Mouse (Mus musculus) heart, embryonic 15.5 days (tissue): ENCODE data around the gene Astl. TPM values are rescaled to one million over a fixed set of nuclear protein-coding genes. Genes with fewer than 3 reads are reported as not detected.

ENCODE experiments used
- ATAC-seq: fragments of 200-750 bp; cut with Nextera tagmentation; replicated peaks from 2 replicates; pipeline ENCODE4 v1.8.0; 2017; ENCODE audit warnings: low read depth, moderate TSS enrichment; ENCODE audit not compliant: insufficient number of reproducible peaks, insufficient read depth, low FRiP score
- H3K27ac ChIP-seq: fragments of 300-500 bp; sonication (generic); 2 replicates; pipeline ENCODE4 v1.5.1; 2015; ENCODE audit warnings: mild to moderate bottlenecking, inconsistent platforms
- H3K27me3 ChIP-seq: fragments of 300-500 bp; sonication (generic); 2 replicates; pipeline ENCODE4 v1.6.1; 2015; ENCODE audit warnings: inconsistent platforms
- H3K36me3 ChIP-seq: fragments of 300-500 bp; sonication (generic); 2 replicates; pipeline ENCODE4 v1.6.1; 2015; ENCODE audit warnings: mild to moderate bottlenecking, inconsistent platforms
- H3K4me1 ChIP-seq: fragments of 300-500 bp; sonication (generic); replicated peaks from 2 replicates; pipeline ENCODE4 v1.6.1; 2015; ENCODE audit warnings: inconsistent platforms
- H3K4me2 ChIP-seq: fragments of 300-500 bp; sonication (generic); 2 replicates; pipeline ENCODE4 v1.6.1; 2015; ENCODE audit warnings: inconsistent platforms, mild to moderate bottlenecking, moderate library complexity
- H3K4me3 ChIP-seq: fragments of 300-500 bp; sonication (generic); 2 replicates; pipeline ENCODE4 v1.5.1; 2015; ENCODE audit warnings: mild to moderate bottlenecking, inconsistent platforms
- H3K9ac ChIP-seq: fragments of 300-500 bp; sonication (generic); 2 replicates; pipeline ENCODE4 v1.6.1; 2015; ENCODE audit warnings: mild to moderate bottlenecking, inconsistent platforms
- H3K9me3 ChIP-seq: fragments of 300-500 bp; sonication (generic); replicated peaks from 2 replicates; pipeline ENCODE4 v1.6.1; 2016; ENCODE audit warnings: inconsistent platforms
- WGBS: fragments of 180-500 bp; shearing (Covaris S2); methylation state at CpG from one replicate; pipeline ENCODE4 v1.1.7; 2015; ENCODE audit warnings: mixed read lengths; 5-methylcytosine and 5-hydroxymethylcytosine counted together
- polyA plus RNA-seq: library from polyadenylated mRNA; unstranded; fragments of >200 nt; fragmentation: Nextera tagmentation; extraction: Ambion mirVana; gene quantifications from 2 replicates; pipeline ENCODE4 v1.2.1, GENCODE M21; 2015

Gene Astl
- polyA plus RNA-seq, 1 experiment from 2014 or later = not detected

DNA sequence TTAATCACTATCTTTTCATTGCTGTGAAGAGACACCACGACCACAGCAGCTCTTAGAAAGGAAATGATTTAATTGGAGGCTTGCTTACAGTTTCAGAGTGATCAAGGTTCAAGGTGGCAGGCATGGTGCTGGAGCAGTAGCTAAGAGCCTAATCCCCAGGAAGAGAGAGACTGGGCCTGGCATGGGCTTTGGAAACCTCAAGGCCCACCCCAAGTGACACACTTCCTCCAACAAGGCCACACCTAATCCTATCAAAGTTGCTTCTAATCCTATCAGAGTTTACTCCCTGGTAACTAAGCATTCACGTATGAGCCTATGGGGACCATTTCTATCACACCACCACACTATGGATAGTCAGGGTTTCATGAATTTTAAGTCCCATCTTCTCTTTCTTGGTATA is 28.2 kb upstream of the Astl start:
- H3K4me3 ChIP-seq = no peak overlapping the region
- no peak for ATAC-seq

DNA sequence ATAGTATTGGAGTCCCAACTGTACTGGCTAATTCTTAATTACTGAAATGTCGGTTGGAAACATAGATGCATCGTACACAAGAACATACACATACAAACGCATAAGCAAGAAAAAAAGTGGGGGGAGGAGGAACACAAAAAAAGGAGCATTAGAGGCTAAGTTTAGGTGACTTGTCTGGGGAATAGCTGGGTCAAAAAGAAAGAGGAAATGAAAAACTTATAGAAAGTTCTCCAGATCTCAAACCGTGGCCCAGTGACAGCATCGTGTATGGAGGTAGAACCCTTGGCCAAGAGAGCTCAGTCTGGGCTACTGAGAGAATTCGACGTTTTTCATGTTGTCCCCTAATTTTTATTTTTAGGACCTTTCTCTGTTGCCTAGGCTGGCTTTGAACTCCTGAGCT is 27.8 kb upstream of the Astl start:
- Histone ChIP-seq H3K4me2 (no peak overlapping the region), H3K4me3 (no peak overlapping the region), H3K27me3 (no peaks in the 10 kb centered on the region), H3K9ac (no peak overlapping the region), H3K27ac (no peak overlapping the region), H3K4me1 (0 out of 2 replicates have a peak, but pooled peaks cover 9% of the 10 kb centered on the region), H3K9me3 (peaks cover 2% of the 10 kb centered on the region; the same call in 1 of the 2 replicates), H3K36me3 (no peaks in the 10 kb centered on the region)
- WGBS = 85% methylated on average over 7 of the region's 7 CpGs
- ATAC-seq = no peak

More for the DNA sequence above, 28.2 kb upstream of the Astl start:
- no peak overlapping the region for H3K27ac ChIP-seq
- no peaks in the 10 kb centered on the region for H3K36me3 ChIP-seq
- H3K27me3 ChIP-seq = no peaks in the 10 kb centered on the region
- WGBS = 34% methylated on average over 2 of the region's 2 CpGs
- 0 out of 2 replicates have a peak, but pooled peaks cover 9% of the 10 kb centered on the region for H3K4me1 ChIP-seq
- H3K4me2 ChIP-seq = no peak overlapping the region
- no peak overlapping the region for H3K9ac ChIP-seq
- peaks cover 2% of the 10 kb centered on the region; the same call in 1 of the 2 replicates for H3K9me3 ChIP-seq

DNA sequence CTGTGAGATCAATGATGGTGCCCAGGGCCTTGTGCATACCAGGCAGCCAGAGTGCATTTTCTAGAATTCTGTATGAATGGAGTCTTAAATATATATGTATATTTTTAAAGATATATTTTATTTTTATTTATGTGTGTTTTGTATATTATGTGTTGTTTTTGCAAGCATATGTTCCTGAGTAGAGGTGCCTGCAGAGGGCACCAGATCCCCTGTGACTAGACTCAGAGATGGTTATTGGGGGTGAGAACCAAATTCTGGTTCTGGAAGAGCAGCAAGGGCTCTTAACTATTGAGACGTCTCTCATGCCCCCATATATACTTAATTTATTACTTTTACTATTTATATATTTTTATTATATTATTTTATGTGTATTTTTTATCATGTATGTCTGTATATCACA is 27.2 kb upstream of the Astl start:
- ATAC-seq = no peak
- no peaks in the 10 kb centered on the region for H3K36me3 ChIP-seq
- 79% methylated on average over 1 of the region's 1 CpGs for WGBS
- 0 out of 2 replicates have a peak, but pooled peaks cover 9% of the 10 kb centered on the region for H3K4me1 ChIP-seq
- H3K9ac ChIP-seq = no peak overlapping the region
- no peaks in the 10 kb centered on the region for H3K27me3 ChIP-seq
- peaks cover 2% of the 10 kb centered on the region; the same call in 1 of the 2 replicates for H3K9me3 ChIP-seq
- H3K4me3 ChIP-seq = no peak overlapping the region
- no peak overlapping the region for H3K27ac ChIP-seq
- H3K4me2 ChIP-seq = no peak overlapping the region

DNA sequence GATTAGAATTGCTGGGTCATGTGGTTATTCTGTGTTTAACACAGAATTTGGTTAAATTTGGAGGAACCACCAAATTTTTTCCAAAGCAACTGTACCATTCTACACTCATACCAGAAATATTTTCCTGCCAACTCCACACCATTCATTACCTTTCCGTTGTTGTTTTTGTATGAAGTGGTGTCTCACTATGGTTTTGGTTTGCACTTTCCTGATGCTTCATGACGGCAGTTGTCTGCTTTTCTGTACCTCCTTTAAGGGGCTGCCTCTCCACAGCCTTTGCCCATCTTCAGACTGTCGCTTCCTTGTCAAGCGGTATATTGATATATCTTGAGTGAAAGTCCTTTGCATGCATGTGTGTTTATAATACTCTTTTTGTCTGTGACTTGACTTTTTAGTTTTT is 25.6 kb upstream of the Astl start:
- no peak overlapping the region for H3K4me2 ChIP-seq
- H3K27me3 ChIP-seq = no peaks in the 10 kb centered on the region
- 88% methylated on average over 4 of the region's 4 CpGs for WGBS
- no peak overlapping the region for H3K27ac ChIP-seq
- H3K36me3 ChIP-seq = no peaks in the 10 kb centered on the region
- no peak for ATAC-seq
- H3K9me3 ChIP-seq = peaks cover 2% of the 10 kb centered on the region; the same call in 1 of the 2 replicates
- peaks cover 9% of the 10 kb centered on the region; the same call in 1 of the 2 replicates for H3K4me1 ChIP-seq
- H3K4me3 ChIP-seq = no peak overlapping the region
- no peak overlapping the region for H3K9ac ChIP-seq

DNA sequence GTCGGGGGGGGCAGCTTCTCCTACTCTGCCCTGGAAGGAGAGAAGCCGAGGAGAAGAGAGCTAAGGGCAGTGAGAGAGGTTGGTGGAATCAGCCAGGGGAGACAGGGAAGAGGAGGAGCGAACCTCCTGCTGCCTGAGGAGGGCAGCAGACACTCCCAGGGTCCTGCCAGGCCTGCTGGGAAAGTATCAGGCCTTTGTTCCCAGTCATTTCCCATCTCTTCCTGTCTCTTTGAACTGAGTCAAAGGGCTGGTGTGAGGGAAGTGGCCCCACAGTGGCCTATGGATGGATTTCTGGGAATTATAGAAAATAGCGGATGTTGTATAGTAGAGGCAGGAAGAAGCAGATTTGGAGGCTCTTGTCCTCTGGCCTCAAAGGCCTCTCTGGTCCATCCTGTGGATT is 24.6 kb upstream of the Astl start:
- H3K4me3 ChIP-seq = no peak overlapping the region
- no peaks in the 10 kb centered on the region for H3K27me3 ChIP-seq
- H3K9ac ChIP-seq = no peak overlapping the region
- peak; percentile 50 for ATAC-seq
- peaks cover 9% of the 10 kb centered on the region; the same call in 1 of the 2 replicates for H3K4me1 ChIP-seq
- 40% methylated on average over 4 of the region's 4 CpGs for WGBS
- no peaks in the 10 kb centered on the region for H3K36me3 ChIP-seq
- no peak overlapping the region for H3K4me2 ChIP-seq
- H3K9me3 ChIP-seq = peaks cover 2% of the 10 kb centered on the region; the same call in 1 of the 2 replicates
- peak overlapping the region; percentile 83 for H3K27ac ChIP-seq

DNA sequence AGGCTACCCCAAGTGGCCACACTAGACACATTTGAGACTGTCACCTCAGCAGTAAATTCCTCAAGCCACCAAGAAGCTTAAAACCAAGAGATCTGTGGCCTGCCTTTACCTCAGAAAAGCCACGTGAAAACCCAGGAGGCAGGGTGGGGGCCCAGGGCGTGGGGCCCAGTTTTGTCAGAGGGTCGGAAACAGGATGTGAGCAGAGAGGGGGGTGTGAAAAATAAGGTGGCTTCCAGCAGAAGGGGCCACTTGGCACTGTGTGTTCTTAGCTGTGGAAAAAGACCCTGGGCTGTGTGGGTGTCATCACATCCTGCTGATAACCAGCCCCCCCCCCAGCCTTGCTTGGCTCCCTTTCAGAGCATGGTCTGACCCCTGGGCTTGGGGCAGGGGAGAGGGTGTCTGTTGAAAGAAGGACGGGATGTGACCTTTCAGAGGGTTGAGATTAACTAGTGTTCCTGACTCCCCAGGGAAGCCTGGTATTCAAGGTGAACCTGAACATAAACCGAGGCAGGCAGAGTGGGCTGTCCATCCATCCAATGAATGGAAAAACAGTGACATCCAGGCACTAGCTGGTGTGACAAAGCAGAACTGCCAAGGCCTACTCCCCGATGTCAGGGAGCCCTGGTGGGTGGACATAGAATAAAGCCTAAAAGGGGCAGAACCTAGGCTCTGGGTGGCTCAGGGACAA is 23.8 kb upstream of the Astl start:
- 37% methylated on average over 6 of the region's 6 CpGs for WGBS
- H3K36me3 ChIP-seq = no peaks in the 10 kb centered on the region
- ATAC-seq = peak; percentile 67
- H3K9me3 ChIP-seq = peaks cover 2% of the 10 kb centered on the region; the same call in 1 of the 2 replicates
- H3K4me3 ChIP-seq = no peak overlapping the region
- H3K4me1 ChIP-seq = peaks cover 9% of the 10 kb centered on the region; the same call in 1 of the 2 replicates
- H3K9ac ChIP-seq = no peak overlapping the region
- H3K27ac ChIP-seq = peak overlapping the region; percentile 83
- no peaks in the 10 kb centered on the region for H3K27me3 ChIP-seq
- H3K4me2 ChIP-seq = no peak overlapping the region

DNA sequence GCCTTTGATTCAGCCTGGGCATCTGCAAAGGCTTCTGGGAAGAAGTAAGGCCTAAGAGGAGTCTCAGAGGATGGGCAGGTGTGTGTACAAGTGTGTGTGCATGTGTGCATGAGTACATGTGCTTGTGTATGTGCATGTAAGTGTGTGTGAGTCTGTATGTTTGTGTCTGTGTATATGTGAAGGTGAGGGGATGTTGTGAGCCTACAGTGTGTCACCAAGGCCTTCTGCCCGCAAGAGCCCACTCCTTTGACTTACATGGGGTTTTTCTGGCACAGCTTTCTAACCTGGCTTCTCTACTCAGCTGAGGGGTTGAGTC is 23.3 kb upstream of the Astl start:
- H3K9ac ChIP-seq = no peak overlapping the region
- no peak overlapping the region for H3K4me2 ChIP-seq
- ATAC-seq = no peak
- H3K27me3 ChIP-seq = no peaks in the 10 kb centered on the region
- H3K4me1 ChIP-seq = peaks cover 9% of the 10 kb centered on the region; the same call in 1 of the 2 replicates
- peaks cover 2% of the 10 kb centered on the region; the same call in 1 of the 2 replicates for H3K9me3 ChIP-seq
- H3K27ac ChIP-seq = peak overlapping the region; percentile 83
- H3K36me3 ChIP-seq = no peaks in the 10 kb centered on the region
- H3K4me3 ChIP-seq = no peak overlapping the region
- 89% methylated on average over 1 of the region's 1 CpGs for WGBS

DNA sequence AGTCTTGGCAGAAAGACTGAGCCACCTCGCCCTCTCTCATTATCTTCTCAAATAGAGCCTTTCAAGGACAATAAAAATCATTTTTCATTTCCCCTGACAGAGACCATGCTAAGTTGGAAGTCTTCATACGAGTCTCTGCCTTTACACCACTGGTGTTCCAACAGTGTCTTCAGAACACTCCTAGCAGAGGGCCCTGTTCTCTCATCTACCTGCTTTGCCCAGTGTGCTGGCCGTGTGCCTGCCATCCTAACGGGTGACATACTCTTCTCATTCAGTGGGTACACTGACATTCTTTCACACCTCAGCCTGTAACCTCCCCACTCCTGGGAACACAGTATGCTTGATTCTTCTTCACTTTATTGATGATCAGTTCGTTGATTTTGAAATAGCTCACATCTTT is 22.0 kb upstream of the Astl start:
- peaks cover 2% of the 10 kb centered on the region; the same call in 1 of the 2 replicates for H3K9me3 ChIP-seq
- no peaks in the 10 kb centered on the region for H3K27me3 ChIP-seq
- H3K36me3 ChIP-seq = no peaks in the 10 kb centered on the region
- H3K4me3 ChIP-seq = no peak overlapping the region
- ATAC-seq = no peak
- no peak overlapping the region for H3K4me2 ChIP-seq
- H3K4me1 ChIP-seq = peaks cover 9% of the 10 kb centered on the region; the same call in 1 of the 2 replicates
- H3K27ac ChIP-seq = no peak overlapping the region
- no peak overlapping the region for H3K9ac ChIP-seq
- WGBS = 73% methylated on average over 5 of the region's 5 CpGs

DNA sequence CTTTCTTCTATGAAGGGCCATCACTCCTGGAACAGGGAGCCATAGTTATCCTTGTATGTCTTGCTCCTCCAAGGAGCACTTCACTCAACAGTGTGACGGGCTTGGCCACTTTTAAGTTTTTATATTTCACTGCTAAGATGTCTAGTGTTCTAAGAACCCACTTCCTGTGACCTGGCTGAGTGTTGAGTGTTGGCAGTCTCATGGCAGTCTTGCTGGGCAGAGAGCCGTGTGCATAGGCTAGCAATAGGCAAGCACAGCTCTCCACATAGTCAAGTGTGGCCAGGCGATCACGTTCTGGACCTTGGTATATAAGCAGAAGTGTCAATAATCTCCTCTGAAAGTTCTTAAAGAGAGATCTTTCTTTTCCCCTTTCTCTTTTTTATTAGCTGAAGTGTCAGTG is 20.3 kb upstream of the Astl start:
- no peak for ATAC-seq
- H3K4me3 ChIP-seq = no peak overlapping the region
- H3K4me1 ChIP-seq = peaks cover 9% of the 10 kb centered on the region; the same call in 1 of the 2 replicates
- H3K27me3 ChIP-seq = no peaks in the 10 kb centered on the region
- no peaks in the 10 kb centered on the region for H3K9me3 ChIP-seq
- H3K4me2 ChIP-seq = no peak overlapping the region
- no peak overlapping the region for H3K27ac ChIP-seq
- H3K36me3 ChIP-seq = no peaks in the 10 kb centered on the region
- WGBS = 77% methylated on average over 4 of the region's 4 CpGs
- no peak overlapping the region for H3K9ac ChIP-seq

DNA sequence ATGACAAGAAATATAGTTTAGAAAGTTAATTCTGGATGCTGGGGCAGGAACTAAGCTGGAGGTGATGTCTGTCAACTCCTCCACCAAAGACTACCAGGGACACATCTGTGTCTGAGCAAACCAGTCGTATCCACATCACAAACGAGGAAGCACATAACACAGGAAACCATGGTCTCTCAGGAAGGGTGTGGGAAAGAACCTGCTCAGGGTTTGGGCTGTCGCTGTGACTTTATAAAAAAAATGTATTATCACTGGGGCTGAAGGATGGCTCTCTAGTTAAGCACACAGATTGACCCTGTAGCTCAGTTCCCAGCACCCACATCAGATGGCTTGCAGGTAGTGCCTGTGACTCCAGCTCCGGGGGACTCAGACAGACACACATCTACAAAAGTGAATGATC is 19.4 kb upstream of the Astl start:
- 55% methylated on average over 4 of the region's 4 CpGs for WGBS
- peaks cover 7% of the 10 kb centered on the region; the same call in 1 of the 2 replicates for H3K4me1 ChIP-seq

DNA sequence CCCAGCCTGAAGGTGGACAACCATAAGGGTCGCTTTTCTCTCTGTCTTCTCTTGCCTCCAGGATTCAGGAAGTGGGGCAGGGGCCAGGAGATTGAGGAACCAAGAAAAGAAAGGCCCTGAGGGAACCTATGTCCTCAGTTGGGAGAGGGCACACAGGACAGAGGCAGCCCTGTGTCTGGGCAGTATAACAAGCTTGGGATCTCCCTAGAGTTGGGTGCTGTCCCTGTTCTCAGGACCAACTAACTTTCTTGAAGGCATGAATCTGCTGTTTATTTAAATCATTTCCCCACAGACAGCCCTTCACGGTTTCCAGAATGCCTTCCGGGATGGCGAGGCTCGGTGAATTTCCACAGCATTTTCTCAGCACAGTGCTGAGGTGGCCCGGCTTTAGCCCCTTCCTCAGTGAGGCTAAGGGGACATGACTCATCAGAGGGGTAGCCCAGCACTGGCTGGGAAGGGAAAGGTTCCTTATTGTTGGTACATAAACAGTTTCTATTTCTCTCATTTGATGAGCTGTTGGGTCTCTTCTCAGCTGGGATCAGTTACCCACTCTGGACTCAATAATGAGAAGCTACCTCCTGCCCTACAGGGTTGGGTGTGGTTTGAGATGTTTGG is 15.7 kb upstream of the Astl start:
- no peak overlapping the region for H3K4me3 ChIP-seq
- 61% methylated on average over 6 of the region's 6 CpGs for WGBS
- no peak overlapping the region for H3K4me2 ChIP-seq
- no peak overlapping the region for H3K27ac ChIP-seq
- no peak for ATAC-seq
- H3K9ac ChIP-seq = no peak overlapping the region
- H3K27me3 ChIP-seq = no peaks in the 10 kb centered on the region
- no peaks in the 10 kb centered on the region for H3K9me3 ChIP-seq
- no peaks in the 10 kb centered on the region for H3K36me3 ChIP-seq
- no peaks in the 10 kb centered on the region for H3K4me1 ChIP-seq

More for the DNA sequence above, 19.4 kb upstream of the Astl start:
- Histone ChIP-seq H3K9me3 (no peaks in the 10 kb centered on the region), H3K36me3 (no peaks in the 10 kb centered on the region), H3K4me2 (no peak overlapping the region), H3K27ac (no peak overlapping the region), H3K27me3 (no peaks in the 10 kb centered on the region), H3K4me3 (no peak overlapping the region), H3K9ac (no peak overlapping the region)
- ATAC-seq = no peak
